Mouse (Mus musculus) midbrain, embryonic 11.5 days (tissue): Measurements from ENCODE around the gene Rbfox1. TPM values are rescaled to one million over a fixed set of nuclear protein-coding genes. Genes with fewer than 3 reads are reported as not detected.
A peak's percentile ranks its signal among the peaks of the same experiment; 100 is the strongest.

Experiments
- ATAC-seq: fragments of 200-750 bp; cut with Nextera tagmentation; 2 replicates; pipeline ENCODE4 v1.8.0; 2017; ENCODE audit warnings: moderate TSS enrichment, moderate library complexity; ENCODE audit not compliant: low FRiP score
- DNase-seq: peaks from one replicate; pipeline ENCODE4 v3.0.0; 2015; ENCODE audit warnings: low spot score; ENCODE audit errors: missing footprints
- H3K27ac ChIP-seq: fragments of 300-500 bp; sonication (generic); 2 replicates; pipeline ENCODE4 v1.5.1; 2014; ENCODE audit warnings: low read depth, low read length
- H3K27me3 ChIP-seq: fragments of 300-500 bp; sonication (generic); 2 replicates; pipeline ENCODE4 v1.6.1; 2014; ENCODE audit warnings: mild to moderate bottlenecking, low read length, moderate library complexity, mixed read lengths; ENCODE audit not compliant: control insufficient read depth, insufficient read depth
- H3K36me3 ChIP-seq: fragments of 300-500 bp; sonication (generic); 2 replicates; pipeline ENCODE4 v1.6.1; 2014; ENCODE audit warnings: mild to moderate bottlenecking, low read length, moderate library complexity, mixed read lengths; ENCODE audit not compliant: control insufficient read depth, insufficient read depth
- H3K4me1 ChIP-seq: fragments of 300-500 bp; sonication (generic); 2 replicates; pipeline ENCODE4 v1.6.1; 2014; ENCODE audit warnings: low read length; ENCODE audit not compliant: control insufficient read depth, insufficient read depth
- H3K4me2 ChIP-seq: fragments of 300-500 bp; sonication (generic); 2 replicates; pipeline ENCODE4 v1.6.1; 2014; ENCODE audit warnings: mild to moderate bottlenecking, moderate library complexity
- H3K4me3 ChIP-seq: fragments of 300-500 bp; sonication (generic); 2 replicates; pipeline ENCODE4 v1.5.1; 2014; ENCODE audit warnings: low read depth, low read length
- H3K9ac ChIP-seq: fragments of 300-500 bp; sonication (generic); 2 replicates; pipeline ENCODE4 v1.6.1; 2014; ENCODE audit warnings: low read length
- H3K9me3 ChIP-seq: fragments of 300-500 bp; sonication (generic); 2 replicates; pipeline ENCODE4 v1.6.1; 2016; ENCODE audit warnings: low read length; ENCODE audit not compliant: control insufficient read depth
- WGBS: fragments of 180-500 bp; shearing (Covaris S2); extraction: QIAGEN DNeasy Blood & Tissue Kit; methylation state at CpG from one replicate; pipeline ENCODE4 v1.1.7; 2014; 5-methylcytosine and 5-hydroxymethylcytosine counted together
- polyA plus RNA-seq: library from polyadenylated mRNA; unstranded; fragments of >200 nt; fragmentation: Nextera tagmentation; extraction: Ambion mirVana; gene quantifications from 2 replicates; pipeline ENCODE4 v1.2.1, GENCODE M21; 2014

Rbfox1 gene
- polyA plus RNA-seq, 1 experiment from 2014 or later = 6.1 TPM

GRCm38 (mm10) chr16:6065481-6065880 is 180.3 kb downstream of the Rbfox1 start:
- H3K27me3 ChIP-seq = no peaks in the 10 kb centered on the region
- DNase-seq (no peak), ATAC-seq (no peak)
- no peaks in the 10 kb centered on the region for H3K9me3 ChIP-seq
- H3K9ac ChIP-seq = no peak overlapping the region
- no peaks in the 10 kb centered on the region for H3K36me3 ChIP-seq
- H3K4me1 ChIP-seq = no peaks in the 10 kb centered on the region
- no peak overlapping the region for H3K4me2 ChIP-seq
- no peak overlapping the region for H3K4me3 ChIP-seq
- no peak overlapping the region for H3K27ac ChIP-seq
- WGBS = 89% methylated on average over 4 of the region's 4 CpGs

DNA sequence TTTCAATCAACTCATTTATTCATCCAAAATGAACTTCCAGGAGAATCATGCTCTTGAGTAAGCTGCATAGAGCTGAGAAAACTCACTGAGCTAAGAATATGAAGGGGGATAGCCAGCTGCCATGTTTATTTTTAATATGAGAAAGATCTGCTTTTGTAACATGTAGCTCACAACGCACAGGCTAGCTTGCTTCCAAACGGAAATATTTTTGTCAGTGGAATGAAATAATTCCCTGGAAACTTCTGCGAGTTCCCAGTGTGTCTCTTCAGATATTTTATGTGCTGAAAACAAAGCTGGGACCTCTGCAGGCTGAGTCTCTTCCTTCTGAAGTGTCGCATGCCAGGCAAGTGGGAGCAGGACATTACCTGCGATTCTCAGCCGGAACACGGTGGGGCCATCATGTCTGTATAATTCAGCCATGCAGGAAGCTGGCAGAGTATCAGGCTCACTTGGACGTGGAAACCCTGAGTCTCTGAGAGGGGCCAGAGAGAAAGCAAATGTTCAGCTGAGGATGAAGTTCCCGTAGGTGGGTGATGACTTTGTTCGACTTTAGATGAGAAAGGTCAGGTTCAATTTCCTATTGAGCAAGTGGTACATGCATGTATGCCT is 190.4 kb downstream of the Rbfox1 start:
- H3K9ac ChIP-seq = no peak overlapping the region
- WGBS = 85% methylated on average over 10 of the region's 10 CpGs
- H3K27me3 ChIP-seq = no peaks in the 10 kb centered on the region
- H3K4me2 ChIP-seq = no peak overlapping the region
- ATAC-seq (no peak), DNase-seq (no peak)
- no peaks in the 10 kb centered on the region for H3K36me3 ChIP-seq
- H3K27ac ChIP-seq = no peak overlapping the region
- no peak overlapping the region for H3K4me3 ChIP-seq
- no peaks in the 10 kb centered on the region for H3K4me1 ChIP-seq
- H3K9me3 ChIP-seq = no peaks in the 10 kb centered on the region

DNA sequence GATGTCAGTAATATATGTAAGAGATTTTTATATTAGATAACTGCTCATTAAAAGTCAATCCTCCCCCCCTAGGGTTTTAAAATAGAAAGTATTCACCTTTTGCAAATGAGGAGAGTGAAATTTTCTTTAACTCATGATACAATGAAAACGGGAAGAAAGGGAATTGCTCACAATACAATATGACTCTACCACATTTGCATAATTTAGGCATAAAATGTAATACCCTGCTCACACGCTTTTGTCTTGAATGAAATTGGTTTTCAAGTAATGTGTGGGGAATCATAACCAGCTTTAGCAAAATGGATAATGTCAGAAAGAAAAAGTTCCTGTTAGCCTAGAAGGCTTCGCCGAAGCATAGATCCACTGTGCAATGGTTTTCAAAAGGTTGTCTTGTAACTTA is 193.9 kb downstream of the Rbfox1 start:
- Histone ChIP-seq H3K4me3 (no peak overlapping the region), H3K27me3 (no peaks in the 10 kb centered on the region), H3K4me2 (no peak overlapping the region), H3K9ac (no peak overlapping the region), H3K27ac (no peak overlapping the region), H3K9me3 (no peaks in the 10 kb centered on the region), H3K36me3 (no peaks in the 10 kb centered on the region), H3K4me1 (no peaks in the 10 kb centered on the region)
- DNase-seq (no peak), ATAC-seq (no peak)
- WGBS = 70% methylated on average over 4 of the region's 4 CpGs

GRCm38 (mm10) chr16:6084701-6085365 is 199.7 kb downstream of the Rbfox1 start:
- Histone ChIP-seq H3K4me2 (no peak overlapping the region), H3K9ac (no peak overlapping the region), H3K27me3 (no peaks in the 10 kb centered on the region), H3K4me1 (no peaks in the 10 kb centered on the region), H3K27ac (no peak overlapping the region), H3K9me3 (no peaks in the 10 kb centered on the region), H3K36me3 (no peaks in the 10 kb centered on the region), H3K4me3 (no peak overlapping the region)
- 78% methylated on average over 7 of the region's 7 CpGs for WGBS
- no peak for DNase-seq
- no peak for ATAC-seq

GRCm38 (mm10) chr16:6086200-6086599 is 201.0 kb downstream of the Rbfox1 start:
- WGBS = 61% methylated on average over 3 of the region's 3 CpGs
- DNase-seq (no peak), ATAC-seq (no peak)
- Histone ChIP-seq H3K4me2 (no peak overlapping the region), H3K9ac (no peak overlapping the region), H3K36me3 (no peaks in the 10 kb centered on the region), H3K27me3 (no peaks in the 10 kb centered on the region), H3K4me3 (no peak overlapping the region), H3K27ac (no peak overlapping the region), H3K9me3 (no peaks in the 10 kb centered on the region), H3K4me1 (no peaks in the 10 kb centered on the region)

DNA sequence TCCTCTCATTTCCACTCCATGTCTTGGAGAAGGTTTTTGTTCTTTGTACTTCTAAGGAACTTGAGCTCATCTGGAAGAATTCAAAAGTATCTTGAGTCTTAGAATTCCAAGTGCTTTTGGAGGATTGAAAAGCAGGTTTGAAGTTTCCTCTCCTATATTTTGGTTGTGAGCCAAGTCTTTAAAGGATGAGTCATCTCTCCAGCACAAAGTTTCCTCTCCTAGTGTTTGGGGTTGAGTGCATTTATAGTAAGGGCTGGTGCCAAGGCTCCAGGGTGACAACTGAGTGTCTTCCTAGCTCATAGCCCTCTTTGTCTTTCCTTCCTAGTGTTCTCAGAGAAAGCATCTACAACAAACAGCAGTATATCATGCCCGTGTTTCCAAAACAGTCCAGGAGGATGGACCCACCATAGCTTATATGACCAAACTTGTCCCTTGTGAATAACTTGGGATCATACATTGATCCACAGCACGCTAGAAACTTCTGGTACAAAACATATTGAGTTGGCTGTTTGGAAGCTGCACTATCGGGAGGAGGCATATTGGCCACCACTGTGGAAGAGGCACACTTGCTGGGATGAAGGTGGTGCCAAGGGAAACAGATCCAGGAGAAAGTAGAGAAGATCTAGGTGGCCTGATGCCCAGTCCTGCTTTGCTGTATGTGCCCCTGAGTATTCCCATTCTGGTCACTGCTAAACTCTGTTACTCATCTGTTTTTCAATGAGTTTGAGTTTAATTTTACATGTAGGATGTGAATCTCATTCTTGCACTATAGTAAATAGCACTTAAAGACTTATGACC is 206.4 kb downstream of the Rbfox1 start:
- no peaks in the 10 kb centered on the region for H3K36me3 ChIP-seq
- no peaks in the 10 kb centered on the region for H3K27me3 ChIP-seq
- 88% methylated on average over 3 of the region's 3 CpGs for WGBS
- no peaks in the 10 kb centered on the region for H3K4me1 ChIP-seq
- H3K4me2 ChIP-seq = no peak overlapping the region
- no peak overlapping the region for H3K4me3 ChIP-seq
- ATAC-seq (no peak), DNase-seq (no peak)
- no peaks in the 10 kb centered on the region for H3K9me3 ChIP-seq
- no peak overlapping the region for H3K9ac ChIP-seq
- H3K27ac ChIP-seq = no peak overlapping the region

DNA sequence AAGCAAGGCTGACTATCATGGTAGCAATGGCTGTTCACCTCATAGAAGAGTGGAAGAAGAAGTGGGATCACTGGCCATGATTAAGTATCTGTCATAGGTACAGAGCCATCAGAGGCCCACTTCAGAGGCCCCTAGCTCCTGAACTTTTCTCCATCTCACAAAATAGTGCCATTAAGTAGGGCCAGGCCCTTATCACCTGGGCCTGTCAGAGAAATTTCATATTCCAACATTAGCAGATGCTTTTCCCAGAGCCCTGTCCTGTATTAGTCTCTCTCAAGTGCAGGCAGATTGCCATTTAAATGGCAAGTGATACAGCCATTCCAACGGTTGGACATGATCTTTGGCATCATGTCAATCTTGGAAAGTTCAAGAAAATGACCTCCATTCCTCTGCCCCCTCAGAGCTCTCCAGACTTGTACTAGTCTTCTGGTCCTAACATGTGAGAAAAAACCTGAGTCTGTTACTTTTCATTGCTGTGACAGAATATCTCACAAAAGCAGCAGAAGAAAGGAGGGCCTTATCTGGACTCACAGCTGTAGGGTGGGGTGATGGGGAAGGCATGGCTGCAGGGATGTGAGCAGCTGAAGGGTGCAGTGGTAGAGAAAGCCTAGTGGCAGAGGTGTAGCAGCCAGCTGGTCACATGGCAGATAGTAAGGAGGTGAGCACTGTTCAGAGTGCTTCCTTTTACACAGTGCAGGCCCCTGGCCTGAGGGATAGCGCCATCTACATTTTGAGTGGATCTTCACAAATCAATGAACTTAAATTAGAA is 210.6 kb downstream of the Rbfox1 start:
- Histone ChIP-seq H3K27ac (no peak overlapping the region; the same call in 1 of the 2 replicates), H3K9ac (no peak overlapping the region), H3K4me3 (no peak overlapping the region), H3K36me3 (no peaks in the 10 kb centered on the region), H3K4me2 (no peak overlapping the region), H3K4me1 (peaks cover 7% of the 10 kb centered on the region; the same call in 1 of the 2 replicates), H3K9me3 (no peaks in the 10 kb centered on the region), H3K27me3 (peaks cover 3% of the 10 kb centered on the region; the same call in 1 of the 2 replicates)
- ATAC-seq (peak; percentile 54; the same call in 1 of the 2 replicates), DNase-seq (no peak)
- WGBS = 79% methylated on average over 2 of the region's 2 CpGs

DNA sequence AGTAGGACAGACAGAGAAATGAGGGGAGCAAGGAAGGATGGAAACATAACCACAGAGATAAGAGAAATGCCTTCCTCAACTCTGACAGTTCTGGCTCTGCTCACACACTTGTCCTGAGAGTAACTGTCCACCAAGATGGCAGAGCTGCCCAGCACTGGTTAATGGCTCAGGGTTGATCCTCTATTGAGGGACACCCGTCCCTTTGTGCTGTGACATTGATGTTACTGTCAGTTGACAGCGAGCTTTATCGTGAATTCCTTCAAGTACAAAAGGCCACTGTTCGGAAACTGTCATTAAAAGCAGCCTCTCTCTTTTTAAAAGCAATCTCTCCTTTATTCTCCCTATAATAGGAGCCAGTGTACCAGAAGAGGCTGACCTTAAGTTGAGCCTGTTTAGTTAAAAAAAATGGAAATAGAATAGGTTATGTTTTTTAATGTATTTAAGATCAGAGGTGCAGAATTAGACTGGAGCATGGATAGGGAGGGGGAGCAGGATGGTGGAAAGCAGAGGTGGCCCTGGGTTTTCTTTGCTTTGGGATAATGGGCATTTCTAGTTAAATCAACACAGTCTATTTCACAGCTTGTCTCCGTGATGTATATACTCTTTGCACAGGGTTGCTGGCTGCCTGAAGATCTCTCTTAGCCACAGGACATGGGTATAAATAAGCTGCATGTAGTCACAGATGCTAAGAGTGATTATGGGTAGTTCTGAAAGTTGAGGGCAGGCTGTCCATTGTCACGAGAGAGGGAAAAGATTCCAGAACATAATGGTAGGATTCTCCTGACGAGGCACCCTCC is 212.3 kb downstream of the Rbfox1 start:
- peak; percentile 52; the same call in 1 of the 2 replicates for ATAC-seq
- DNase-seq = peak; percentile 82
- H3K9me3 ChIP-seq = no peaks in the 10 kb centered on the region
- no peak overlapping the region for H3K9ac ChIP-seq
- no peaks in the 10 kb centered on the region for H3K36me3 ChIP-seq
- no peak overlapping the region for H3K4me2 ChIP-seq
- no peak overlapping the region for H3K4me3 ChIP-seq
- peaks cover 3% of the 10 kb centered on the region; the same call in 1 of the 2 replicates for H3K27me3 ChIP-seq
- peaks cover 7% of the 10 kb centered on the region; the same call in 1 of the 2 replicates for H3K4me1 ChIP-seq
- WGBS = 28% methylated on average over 7 of the region's 7 CpGs
- H3K27ac ChIP-seq = no peak overlapping the region
